Mouse (Mus musculus): ENCODE results near the gene Gbp5.
A peak's percentile ranks its signal among the peaks of the same experiment; 100 is the strongest.
"Not testable (repeated sequence)": the region's sequence is repeated elsewhere in the genome, so short reads cannot be mapped to it uniquely, and the experiment has no call there.

Gbp5 gene

DNA sequence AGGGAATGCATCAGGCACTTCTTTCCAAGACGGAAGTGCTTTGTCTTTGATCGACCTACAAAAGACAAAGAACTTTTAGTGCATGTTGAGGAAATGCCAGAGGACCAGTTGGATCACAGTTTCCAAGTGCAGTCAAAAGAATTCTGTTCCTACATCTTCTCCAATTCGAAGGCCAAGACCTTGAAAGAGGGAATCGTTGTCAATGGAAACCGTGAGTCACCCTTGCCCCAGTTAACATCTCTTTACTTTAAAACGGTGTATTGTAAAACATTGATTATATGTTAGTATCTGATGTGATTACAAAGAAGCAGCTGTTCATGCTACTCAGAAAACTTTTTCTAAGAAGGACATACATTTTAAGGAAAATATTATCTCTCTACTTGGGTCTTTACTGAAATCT lies 47.6 kb downstream of the Gbp5 start:
- DNase-seq (ENCODE audit: low spot score in 2 of 2), result no peak

DNA sequence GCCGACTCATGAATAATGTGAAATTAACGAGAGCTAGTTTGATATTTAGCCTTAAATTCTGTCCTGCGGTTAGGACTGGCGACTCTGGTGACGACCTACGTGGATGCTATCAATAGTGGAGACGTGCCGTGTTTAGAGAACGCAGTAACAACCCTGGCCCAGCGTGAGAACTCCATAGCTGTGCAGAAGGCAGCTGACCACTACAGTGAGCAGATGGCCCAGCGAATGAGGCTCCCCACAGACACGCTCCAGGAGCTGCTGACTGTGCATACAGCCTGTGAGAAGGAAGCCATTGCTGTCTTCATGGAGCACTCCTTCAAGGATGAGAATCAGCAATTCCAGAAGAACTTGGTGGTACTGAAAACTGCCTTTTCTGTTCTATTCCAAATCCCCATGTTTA lies 49.0 kb downstream of the Gbp5 start:
- DNase-seq (ENCODE audit: low spot score in 2 of 2), result not testable (repeated sequence)

DNA sequence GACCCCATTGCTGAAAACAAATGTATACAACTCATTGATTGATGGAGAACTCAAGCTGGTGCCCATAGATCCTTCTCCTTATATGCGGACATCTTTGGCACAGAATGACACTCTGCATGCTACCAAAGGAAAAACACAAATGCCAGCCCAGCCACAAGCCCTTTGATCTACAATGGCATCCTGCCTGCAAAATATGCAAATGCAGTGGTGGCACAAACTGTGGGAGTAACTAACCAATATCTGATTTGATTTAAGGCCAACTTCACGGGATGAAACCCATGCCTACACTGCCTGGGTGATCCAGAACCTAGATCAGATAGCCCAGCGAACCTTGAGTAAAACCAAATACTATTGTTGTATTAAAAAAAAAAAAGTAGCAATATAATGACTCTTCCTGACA lies 52.9 kb downstream of the Gbp5 start:
- no peak for DNase-seq (ENCODE audit: low spot score in 2 of 2)

DNA sequence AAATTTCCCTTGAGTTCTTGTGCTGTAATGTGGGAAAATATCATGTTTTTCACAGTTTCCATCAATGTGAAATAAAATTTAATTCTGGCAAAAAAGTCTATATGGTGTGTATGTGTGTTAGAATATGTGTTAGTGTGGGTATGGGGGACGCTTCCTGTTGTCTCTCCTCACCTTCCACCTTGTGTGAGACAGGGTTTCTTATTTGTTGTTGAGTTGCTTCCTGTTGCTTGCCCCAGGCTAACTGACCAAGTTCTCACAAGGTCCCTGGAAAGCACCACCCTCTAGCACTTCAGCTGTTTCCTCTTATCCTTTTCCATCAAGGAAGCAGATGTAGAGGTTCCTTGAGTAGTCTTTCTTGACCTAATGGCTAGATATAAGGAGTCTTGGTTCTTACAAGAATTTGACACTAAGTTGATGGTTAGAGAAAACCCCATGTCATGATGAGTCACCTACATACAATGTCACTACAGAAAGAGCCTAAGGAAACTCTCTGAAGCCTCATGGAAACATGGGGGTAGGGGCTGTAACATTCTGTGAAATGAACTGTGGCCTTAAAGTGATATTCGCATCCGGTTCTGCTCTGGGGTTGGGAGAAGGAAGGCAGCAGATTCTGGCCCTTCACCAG lies 56.4 kb downstream of the Gbp5 start:
- DNase-seq (ENCODE audit: low spot score in 2 of 2), result no peak

DNA sequence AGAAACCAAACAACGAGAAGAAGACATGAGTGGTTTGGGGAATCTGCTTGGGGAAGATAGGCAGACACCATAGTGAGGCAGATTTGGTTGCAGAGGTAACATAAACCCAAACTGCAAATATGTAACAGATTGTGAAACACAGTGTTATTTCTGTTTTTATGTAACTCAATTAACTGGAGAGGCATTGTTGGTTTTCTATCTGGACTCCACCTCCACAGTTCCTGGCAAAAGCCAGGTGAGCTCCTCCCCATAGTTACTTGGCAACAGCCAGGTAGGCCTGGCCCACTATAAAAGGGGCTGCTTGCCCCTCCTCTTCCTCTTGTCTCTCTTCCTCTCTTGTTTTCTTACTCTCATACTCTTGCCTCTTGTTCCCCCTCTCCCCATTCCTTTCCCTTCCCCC lies 60.8 kb downstream of the Gbp5 start:
- DNase-seq (ENCODE audit: low spot score in 2 of 2), result no peak

DNA sequence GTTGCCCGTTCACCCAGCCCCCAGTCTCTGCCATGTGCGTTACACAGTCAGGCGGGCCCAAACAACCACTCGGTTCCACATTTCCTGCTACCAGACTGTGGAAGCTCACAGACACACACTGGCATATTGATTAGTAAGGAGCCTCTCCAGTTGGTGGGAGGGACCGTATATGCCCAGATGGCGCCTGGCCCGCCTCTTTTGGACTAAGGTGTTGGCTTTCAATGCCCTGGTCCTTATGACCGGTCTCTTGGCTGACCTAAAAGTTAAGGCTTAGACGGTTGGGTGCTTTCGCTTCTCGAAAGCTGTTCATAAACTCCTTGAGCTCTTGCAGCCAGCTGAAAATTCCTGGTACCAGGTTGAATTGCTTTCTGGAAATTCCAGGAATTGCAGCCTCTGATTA lies 61.8 kb downstream of the Gbp5 start:
- no peak for DNase-seq (ENCODE audit: low spot score in 2 of 2)

DNA sequence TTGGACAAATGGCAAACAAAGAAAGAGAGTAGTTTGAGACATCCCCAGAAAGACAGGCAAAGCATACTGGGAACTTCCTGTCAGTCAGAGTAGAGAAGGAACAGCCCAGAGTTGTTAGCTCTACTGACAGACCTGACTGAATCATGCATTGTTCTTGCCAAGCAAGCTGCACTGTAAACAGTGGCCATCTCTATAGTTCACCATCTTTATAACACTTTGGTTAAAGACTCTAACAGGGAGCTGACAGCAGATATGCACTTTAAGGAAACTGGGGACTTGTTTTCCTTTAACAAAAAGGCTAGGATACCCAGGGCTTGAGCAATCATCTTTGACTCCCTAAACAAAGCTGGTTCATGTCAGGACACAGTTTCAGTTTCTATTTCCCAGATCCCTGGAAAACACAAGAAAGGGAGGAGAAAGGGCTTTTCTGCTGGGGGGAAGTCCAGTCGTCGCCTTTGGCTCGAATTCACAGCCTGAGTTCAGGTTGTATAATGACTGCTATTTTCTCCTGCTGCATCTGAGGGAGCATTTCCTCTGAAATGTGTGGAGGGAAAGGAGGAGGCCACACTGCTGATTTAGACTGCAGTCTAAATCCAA lies 66.0 kb downstream of the Gbp5 start, which contains the start of gene Gbp3:
Gene Gbp3, plus strand, starts transcription at position 395 of the 597 bp plus-strand sequence.
- peak in 1 of 2 experiments; percentile 48 for DNase-seq (ENCODE audit: low spot score in 2 of 2)

DNA sequence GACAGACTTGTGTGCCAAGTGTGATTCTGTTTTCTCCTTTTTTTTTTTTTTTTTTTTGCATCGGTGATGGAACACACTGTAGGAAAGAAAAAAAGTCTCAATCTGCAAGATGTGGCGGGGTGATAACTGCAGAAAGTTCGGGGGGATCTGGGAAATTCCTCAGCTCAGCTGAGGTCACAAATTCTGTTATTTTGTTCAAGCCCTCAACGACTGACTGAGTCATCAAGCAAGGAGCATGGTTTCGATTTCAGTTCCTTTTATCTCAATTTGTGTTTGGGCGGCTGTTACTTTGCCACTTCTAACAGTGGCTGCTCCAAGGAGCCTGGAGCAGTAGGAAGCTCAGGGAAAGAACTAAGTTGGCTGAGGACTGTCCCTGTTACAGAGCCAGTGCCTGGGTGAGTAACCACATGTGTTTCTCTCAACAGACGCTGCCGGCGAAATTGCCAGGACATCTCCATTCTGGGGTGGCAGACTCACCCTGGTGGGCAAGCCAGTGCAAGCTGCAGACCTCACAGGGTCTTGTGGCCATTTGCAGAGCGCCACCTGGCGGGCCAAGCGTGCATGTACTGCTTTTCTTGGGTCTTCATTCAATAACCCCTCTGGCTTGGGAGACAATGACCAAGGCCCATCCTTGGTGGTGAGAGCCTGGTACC lies 66.6 kb downstream of the Gbp5 start:
- DNase-seq (ENCODE audit: low spot score in 2 of 2), result peak; percentile 77

DNA sequence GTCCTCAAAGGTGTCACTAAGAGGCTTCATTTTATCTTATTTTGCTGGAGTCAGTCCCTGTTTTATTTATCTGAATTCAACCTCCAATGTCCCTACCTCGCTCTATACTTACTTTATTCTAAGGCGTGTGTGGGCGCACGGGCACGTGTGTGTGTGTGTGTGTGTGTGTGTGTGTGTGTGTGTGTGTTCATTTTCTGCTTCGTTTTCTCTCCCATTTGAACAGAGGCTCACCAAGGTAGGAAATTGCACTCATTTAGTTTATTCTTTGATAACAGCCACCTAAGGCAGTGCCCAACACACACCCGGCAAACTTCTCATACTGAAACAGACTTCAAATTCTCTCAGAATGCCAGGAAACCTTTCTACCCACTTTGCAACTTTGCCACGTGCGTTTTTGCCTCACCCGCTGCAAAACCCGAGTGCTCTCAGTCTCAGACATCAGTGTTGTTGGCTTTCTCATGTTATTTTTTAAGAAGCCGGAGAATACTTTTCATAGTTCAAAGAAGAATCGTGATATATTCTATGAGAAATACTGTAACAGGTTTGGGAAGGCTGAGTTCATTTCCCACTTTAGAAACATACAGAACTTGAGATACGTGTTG lies 67.4 kb downstream of the Gbp5 start:
- no peak for DNase-seq (ENCODE audit: low spot score in 2 of 2)

DNA sequence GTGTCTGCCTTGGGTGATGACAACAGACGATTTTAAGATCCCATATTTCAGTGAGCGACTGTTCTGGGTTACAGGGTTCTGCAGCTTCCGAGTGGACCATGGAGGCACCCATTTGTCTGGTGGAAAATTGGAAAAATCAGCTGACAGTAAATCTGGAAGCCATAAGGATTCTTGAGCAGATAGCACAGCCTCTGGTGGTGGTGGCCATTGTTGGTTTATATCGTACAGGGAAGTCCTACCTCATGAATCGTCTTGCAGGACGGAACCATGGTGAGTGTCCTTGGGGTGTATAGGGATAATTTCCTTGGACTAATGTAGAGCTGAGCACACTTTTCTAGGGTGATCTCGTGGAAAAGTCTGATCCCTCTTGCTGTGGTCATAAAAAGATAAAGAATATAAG lies 67.9 kb downstream of the Gbp5 start:
- no peak for DNase-seq (ENCODE audit: low spot score in 2 of 2)

DNA sequence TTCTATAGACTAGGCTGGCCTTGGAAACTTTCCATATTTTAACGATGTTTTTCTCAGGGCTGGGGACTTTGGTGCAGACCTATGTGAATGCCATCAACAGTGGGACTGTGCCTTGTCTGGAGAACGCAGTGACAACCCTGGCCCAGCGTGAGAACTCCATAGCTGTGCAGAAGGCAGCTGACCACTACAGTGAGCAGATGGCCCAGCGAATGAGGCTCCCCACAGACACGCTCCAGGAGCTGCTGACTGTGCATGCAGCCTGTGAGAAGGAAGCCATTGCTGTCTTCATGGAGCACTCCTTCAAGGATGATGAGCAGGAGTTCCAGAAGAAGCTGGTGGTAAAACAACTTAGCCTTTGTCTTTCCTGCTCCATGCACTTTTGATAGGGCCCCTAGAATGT lies 73.7 kb downstream of the Gbp5 start:
- DNase-seq (ENCODE audit: low spot score in 2 of 2), result not testable (repeated sequence)

DNA sequence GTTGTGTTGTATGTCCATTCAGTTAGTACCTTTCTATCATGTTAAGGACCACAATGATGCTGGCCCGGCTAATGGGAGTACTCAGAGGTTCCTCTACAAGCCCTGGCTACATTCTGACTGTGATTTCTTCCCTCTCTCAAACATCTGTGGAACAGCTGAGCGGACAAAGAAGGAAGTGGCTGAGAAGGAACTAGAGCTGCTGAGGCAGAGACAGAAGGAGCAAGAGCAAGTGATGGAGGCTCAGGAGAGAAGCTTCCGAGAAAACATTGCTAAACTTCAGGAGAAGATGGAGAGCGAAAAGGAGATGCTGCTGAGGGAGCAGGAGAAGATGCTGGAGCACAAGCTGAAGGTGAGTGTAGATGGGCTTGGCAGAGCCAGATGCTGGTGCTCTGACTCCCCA lies 77.0 kb downstream of the Gbp5 start:
- DNase-seq (ENCODE audit: low spot score in 2 of 2), result no peak

All from urinary bladder, adult 18-20 months (tissue).